9 mouse cellular contexts compared by ENCODE assay signal in genomic region chr1:153599302-153600045, GRCm38 (mm10). TPM values are rescaled to one million over a fixed set of nuclear protein-coding genes. Genes with fewer than 3 reads are reported as not detected.
A peak's percentile ranks its signal among the peaks of the same experiment; 100 is the strongest.
DNase-seq lines count a peak whose midpoint lies in the region; ATAC-seq and TF ChIP-seq lines count a peak whose summit lies in the region.
"Had no signal": no experiment of that assay in that cellular context is flagged by ENCODE, and none has a peak within 500 bp of the region (broad histone marks: within the 10 kb centered on the region; RNA-seq: fewer than 3 reads in every experiment).

No protein-coding gene starts in this region.

- TF ChIP-seq EP300 in heart, adult 2 months (IDR thresholded peaks at IDR 0.05; ENCODE audit: insufficient read depth, low read depth, low read length): no peak
- TF ChIP-seq EP300 in liver, postnatal 0 days (IDR thresholded peaks at IDR 0.05; ENCODE audit: low read depth): no peak

- H3K27ac ChIP-seq in heart, embryonic 15.5 days: peak overlapping the region; percentile 60
- H3K27ac ChIP-seq in heart, adult 2 months: no peak overlapping the region; the same call in 1 of the 2 replicates
- 0 out of 2 replicates have a peak overlapping the region, but pooled peaks have one; percentile 54 for H3K27ac ChIP-seq in embryonic facial prominence, embryonic 10.5 days (replicated peaks)
- no peak overlapping the region for H3K27ac ChIP-seq in hindbrain, embryonic 11.5 days (ENCODE audit: low read depth, low read length)
- H3K27ac ChIP-seq in midbrain, embryonic 12.5 days (replicated peaks): peak overlapping the region; percentile 68
- no peak overlapping the region for H3K27ac ChIP-seq in liver, postnatal 0 days (ENCODE audit: low read depth)

- H3K4me3 ChIP-seq in heart, embryonic 15.5 days: no peak overlapping the region
- H3K4me3 ChIP-seq in heart, adult 2 months: no peak overlapping the region
- H3K4me3 ChIP-seq in embryonic facial prominence, embryonic 10.5 days: no peak overlapping the region
- no peak overlapping the region for H3K4me3 ChIP-seq in hindbrain, embryonic 11.5 days (ENCODE audit: low read depth, low read length)
- no peak overlapping the region for H3K4me3 ChIP-seq in midbrain, embryonic 12.5 days
- no peak overlapping the region for H3K4me3 ChIP-seq in liver, postnatal 0 days (ENCODE audit: low read depth, low read length)

- H3K4me2 ChIP-seq in heart, embryonic 15.5 days: no peak overlapping the region
- H3K4me2 ChIP-seq in hindbrain, embryonic 11.5 days (replicated peaks; ENCODE audit: low read depth, low read length): no peak overlapping the region
- peak overlapping the region; percentile 21 for H3K4me2 ChIP-seq in midbrain, embryonic 12.5 days (replicated peaks)
- no peak overlapping the region for H3K4me2 ChIP-seq in liver, postnatal 0 days (ENCODE audit: low read depth, low read length)

- no peaks in the 10 kb centered on the region for H3K9me3 ChIP-seq in heart, embryonic 15.5 days (replicated peaks)
- H3K9me3 ChIP-seq in embryonic facial prominence, embryonic 10.5 days: no peaks in the 10 kb centered on the region
- no peaks in the 10 kb centered on the region for H3K9me3 ChIP-seq in hindbrain, embryonic 11.5 days (ENCODE audit: control insufficient read depth, low read length)
- H3K9me3 ChIP-seq in midbrain, embryonic 12.5 days: no peaks in the 10 kb centered on the region
- H3K9me3 ChIP-seq in liver, postnatal 0 days (ENCODE audit: low read length): no peaks in the 10 kb centered on the region

- intact Hi-C loops in heart, adult 2 months (cut with DNase I): no loop called here

- no peak for TF ChIP-seq POLR2A in heart, adult 2 months (IDR thresholded peaks at IDR 0.05; ENCODE audit: insufficient read depth, low read depth, low read length)

- DNase-seq in heart, adult 2 months: no peak
- no peak for DNase-seq in embryonic facial prominence, embryonic 10.5 days (ENCODE audit: low spot score)
- DNase-seq in hindbrain, embryonic 11.5 days (ENCODE audit: low spot score): peak; percentile 34
- DNase-seq in liver, postnatal 0 days: no peak
- no peak for DNase-seq in thymus, postnatal 4 days
- DNase-seq: cerebellum, adult 9-11 months had no signal

- no peak for ATAC-seq in heart, embryonic 15.5 days (replicated peaks; ENCODE audit: insufficient number of reproducible peaks, insufficient read depth, low FRiP score, low read depth)
- ATAC-seq in hindbrain, embryonic 11.5 days (ENCODE audit: low FRiP score): peak; percentile 64
- ATAC-seq in midbrain, embryonic 12.5 days (ENCODE audit: low FRiP score, low read depth): peak; percentile 61
- no peak for ATAC-seq in liver, postnatal 0 days

- no peak for TF ChIP-seq CTCF in heart, adult 2 months (IDR thresholded peaks at IDR 0.05)
- no peak for TF ChIP-seq CTCF in liver, postnatal 0 days (IDR thresholded peaks at IDR 0.05; ENCODE audit: low read depth)

- no peaks in the 10 kb centered on the region for H3K27me3 ChIP-seq in heart, embryonic 15.5 days
- H3K27me3 ChIP-seq in heart, adult 2 months (ENCODE audit: control insufficient read depth, insufficient read depth, low read length): no peaks in the 10 kb centered on the region
- H3K27me3 ChIP-seq in embryonic facial prominence, embryonic 10.5 days (replicated peaks; ENCODE audit: low read depth, poor library complexity, severe bottlenecking): no peaks in the 10 kb centered on the region
- no peaks in the 10 kb centered on the region for H3K27me3 ChIP-seq in hindbrain, embryonic 11.5 days (ENCODE audit: control insufficient read depth, insufficient read depth, low read length)
- no peaks in the 10 kb centered on the region; the same call in 1 of the 2 replicates for H3K27me3 ChIP-seq in midbrain, embryonic 12.5 days
- no peaks in the 10 kb centered on the region for H3K27me3 ChIP-seq in liver, postnatal 0 days (ENCODE audit: insufficient read depth, low read length)

- peaks cover 21% of the 10 kb centered on the region for H3K4me1 ChIP-seq in heart, embryonic 15.5 days (replicated peaks)
- peaks cover 5% of the 10 kb centered on the region for H3K4me1 ChIP-seq in heart, adult 2 months (ENCODE audit: control insufficient read depth, insufficient read depth, low read length)
- H3K4me1 ChIP-seq in embryonic facial prominence, embryonic 10.5 days: peaks cover 16% of the 10 kb centered on the region
- H3K4me1 ChIP-seq in hindbrain, embryonic 11.5 days (replicated peaks; ENCODE audit: control insufficient read depth, insufficient read depth, low read length): no peaks in the 10 kb centered on the region
- H3K4me1 ChIP-seq in midbrain, embryonic 12.5 days: peaks cover 17% of the 10 kb centered on the region
- no peaks in the 10 kb centered on the region for H3K4me1 ChIP-seq in liver, postnatal 0 days (ENCODE audit: insufficient read depth)

- no peaks in the 10 kb centered on the region for H3K36me3 ChIP-seq in heart, embryonic 15.5 days
- H3K36me3 ChIP-seq in heart, adult 2 months (ENCODE audit: control insufficient read depth, insufficient read depth, low read length): no peaks in the 10 kb centered on the region
- H3K36me3 ChIP-seq in embryonic facial prominence, embryonic 10.5 days (replicated peaks): no peaks in the 10 kb centered on the region
- no peaks in the 10 kb centered on the region for H3K36me3 ChIP-seq in hindbrain, embryonic 11.5 days (ENCODE audit: control insufficient read depth, insufficient read depth, low read length)
- H3K36me3 ChIP-seq in midbrain, embryonic 12.5 days: no peaks in the 10 kb centered on the region
- H3K36me3 ChIP-seq in liver, postnatal 0 days (replicated peaks; ENCODE audit: insufficient read depth, low read length): no peaks in the 10 kb centered on the region

- H3K79me2 ChIP-seq in heart, adult 2 months (replicated peaks; ENCODE audit: control insufficient read depth, insufficient read depth, low read length): no peaks in the 10 kb centered on the region

- WGBS in heart, embryonic 15.5 days: 33% methylated on average over 9 of the region's 9 CpGs
- 33% methylated on average over 9 of the region's 9 CpGs for WGBS in heart, adult 2 months
- 58% methylated on average over 9 of the region's 9 CpGs for WGBS in embryonic facial prominence, embryonic 10.5 days
- 42% methylated on average over 9 of the region's 9 CpGs for WGBS in hindbrain, embryonic 11.5 days
- 32% methylated on average over 9 of the region's 9 CpGs for WGBS in midbrain, embryonic 12.5 days
- 55% methylated on average over 8 of the region's 9 CpGs for WGBS in liver, postnatal 0 days (ENCODE audit: insufficient replicate concordance)

- H3K9ac ChIP-seq in heart, embryonic 15.5 days: no peak overlapping the region
- H3K9ac ChIP-seq in heart, adult 2 months (ENCODE audit: low read depth, low read length): no peak overlapping the region
- H3K9ac ChIP-seq in hindbrain, embryonic 11.5 days (ENCODE audit: low read depth, low read length): no peak overlapping the region
- no peak overlapping the region for H3K9ac ChIP-seq in midbrain, embryonic 12.5 days (replicated peaks)
- H3K9ac ChIP-seq in liver, postnatal 0 days (replicated peaks): no peak overlapping the region

RNA-seq across cellular contexts. Expression of gene Npl, which starts 49.6 kb away (rescaled TPM):
- 5.2 and 7.2 TPM in 2 replicates for polyA plus RNA-seq in heart, embryonic 15.5 days (2015; fragmentation: Nextera tagmentation; extraction: Ambion mirVana)
- 1 to 10 TPM; 1.5 to 2.1 TPM for total RNA-seq in heart, adult 2 months (2021)
- 0.43 and 0.70 TPM in 2 replicates for polyA plus RNA-seq in heart, adult 2 months (2012; rRNA removed)
- 6.7 and 7.8 TPM in 2 replicates for polyA plus RNA-seq in embryonic facial prominence, embryonic 10.5 days (2016; fragmentation: Nextera tagmentation; extraction: Ambion mirVana)
- 15.5 and 16.2 TPM in 2 replicates for polyA plus RNA-seq in hindbrain, embryonic 11.5 days (2014; fragmentation: Nextera tagmentation; extraction: Ambion mirVana)
- polyA plus RNA-seq in midbrain, embryonic 12.5 days (2016; fragmentation: Nextera tagmentation; extraction: Ambion mirVana): 16.3 and 16.7 TPM in 2 replicates
- polyA plus RNA-seq in liver, postnatal 0 days (2015; fragmentation: Nextera tagmentation; extraction: Ambion mirVana): 6.8 TPM in 2 replicates

RNA-seq across cellular contexts. Expression of gene Rgs8, which starts 53.4 kb away (rescaled TPM):
- polyA plus RNA-seq in heart, embryonic 15.5 days (2015; fragmentation: Nextera tagmentation; extraction: Ambion mirVana): 0.19 and 0.24 TPM in 2 replicates
- total RNA-seq in heart, adult 2 months (2021): not detected
- polyA plus RNA-seq in heart, adult 2 months (2012; rRNA removed): 0.06 TPM in 2 replicates
- 2.3 and 2.6 TPM in 2 replicates for polyA plus RNA-seq in embryonic facial prominence, embryonic 10.5 days (2016; fragmentation: Nextera tagmentation; extraction: Ambion mirVana)
- 5.8 and 7.9 TPM in 2 replicates for polyA plus RNA-seq in hindbrain, embryonic 11.5 days (2014; fragmentation: Nextera tagmentation; extraction: Ambion mirVana)
- polyA plus RNA-seq in midbrain, embryonic 12.5 days (2016; fragmentation: Nextera tagmentation; extraction: Ambion mirVana): 24.5 and 26.4 TPM in 2 replicates
- 0.05 TPM in 1 of 2 replicates, not detected in the other for polyA plus RNA-seq in liver, postnatal 0 days (2015; fragmentation: Nextera tagmentation; extraction: Ambion mirVana)
- polyA plus RNA-seq: urinary bladder, adult 2 months had no signal

Comparison
In these comparisons a context has a peak if more than half of its experiments do, and no peak if none do; other contexts are left out.
1. H3K27ac ChIP-seq: peak in heart, embryonic 15.5 days (single experiment), embryonic facial prominence, embryonic 10.5 days (single experiment) and midbrain, embryonic 12.5 days (single experiment); none in heart, adult 2 months (single experiment), hindbrain, embryonic 11.5 days (single experiment) and liver, postnatal 0 days (single experiment).
2. ATAC-seq: peak in hindbrain, embryonic 11.5 days (single experiment) and midbrain, embryonic 12.5 days (single experiment); none in heart, embryonic 15.5 days (single experiment) and liver, postnatal 0 days (single experiment).